22 mouse cellular contexts compared by ENCODE assay signal in genomic region chr10:111204089-111204488, GRCm38 (mm10). TPM values are rescaled to one million over a fixed set of nuclear protein-coding genes. Genes with fewer than 3 reads are reported as not detected.
DNase-seq lines count a peak whose midpoint lies in the region; ATAC-seq and TF ChIP-seq lines count a peak whose summit lies in the region.
"Had no signal": no experiment of that assay in that cellular context is flagged by ENCODE, and none has a peak within 500 bp of the region (broad histone marks: within the 10 kb centered on the region; RNA-seq: fewer than 3 reads in every experiment).

No protein-coding gene starts in this region.

- H3K27me3 ChIP-seq in hindbrain, postnatal 0 days (ENCODE audit: insufficient read depth, low read length) = no peaks in the 10 kb centered on the region
- no peaks in the 10 kb centered on the region for H3K27me3 ChIP-seq in hindbrain, embryonic 16.5 days (replicated peaks; ENCODE audit: control insufficient read depth, insufficient read depth, low read length)
- no peaks in the 10 kb centered on the region for H3K27me3 ChIP-seq in midbrain, postnatal 0 days (ENCODE audit: insufficient read depth, low read length)
- H3K27me3 ChIP-seq in midbrain, embryonic 15.5 days (replicated peaks) = no peaks in the 10 kb centered on the region
- H3K27me3 ChIP-seq: embryonic facial prominence, embryonic 15.5 days; hindbrain, embryonic 12.5 days; intestine, embryonic 15.5 days had no signal

- 64% methylated on average over 5 of the region's 5 CpGs for WGBS in hindbrain, postnatal 0 days
- 70% methylated on average over 5 of the region's 5 CpGs for WGBS in hindbrain, embryonic 16.5 days
- 62% methylated on average over 5 of the region's 5 CpGs for WGBS in midbrain, postnatal 0 days
- 73% methylated on average over 5 of the region's 5 CpGs for WGBS in midbrain, embryonic 15.5 days

- TF ChIP-seq CTCF in hindbrain, postnatal 0 days (IDR thresholded peaks at IDR 0.05; ENCODE audit: low read depth) = no peak
- no peak for TF ChIP-seq CTCF in midbrain, postnatal 0 days (IDR thresholded peaks at IDR 0.05)

- no peaks in the 10 kb centered on the region for H3K36me3 ChIP-seq in hindbrain, postnatal 0 days (ENCODE audit: insufficient read depth, low read length)
- no peaks in the 10 kb centered on the region for H3K36me3 ChIP-seq in hindbrain, embryonic 16.5 days (ENCODE audit: control insufficient read depth, insufficient read depth, low read length)
- H3K36me3 ChIP-seq in midbrain, postnatal 0 days (ENCODE audit: insufficient read depth, low read length) = no peaks in the 10 kb centered on the region
- H3K36me3 ChIP-seq in midbrain, embryonic 15.5 days (replicated peaks) = no peaks in the 10 kb centered on the region
- H3K36me3 ChIP-seq: embryonic facial prominence, embryonic 15.5 days; forebrain, embryonic 10.5 days; hindbrain, embryonic 12.5 days; intestine, embryonic 15.5 days had no signal

- no peaks in the 10 kb centered on the region for H3K9me3 ChIP-seq in hindbrain, postnatal 0 days (ENCODE audit: low read length)
- H3K9me3 ChIP-seq in hindbrain, embryonic 16.5 days (ENCODE audit: control insufficient read depth, low read length) = no peaks in the 10 kb centered on the region
- no peaks in the 10 kb centered on the region for H3K9me3 ChIP-seq in midbrain, postnatal 0 days (ENCODE audit: low read length)
- H3K9me3 ChIP-seq in midbrain, embryonic 15.5 days = no peaks in the 10 kb centered on the region
- H3K9me3 ChIP-seq: embryonic facial prominence, embryonic 15.5 days; forebrain, embryonic 10.5 days; heart, embryonic 10.5 days; hindbrain, embryonic 12.5 days; intestine, embryonic 15.5 days had no signal

- H3K4me1 ChIP-seq in hindbrain, postnatal 0 days (ENCODE audit: insufficient read depth, low read length) = no peaks in the 10 kb centered on the region
- H3K4me1 ChIP-seq in hindbrain, embryonic 16.5 days (ENCODE audit: control insufficient read depth, insufficient read depth, low read depth, low read length) = no peaks in the 10 kb centered on the region
- no peaks in the 10 kb centered on the region for H3K4me1 ChIP-seq in midbrain, postnatal 0 days (ENCODE audit: insufficient read depth, low read length)
- no peaks in the 10 kb centered on the region for H3K4me1 ChIP-seq in midbrain, embryonic 15.5 days
- H3K4me1 ChIP-seq: embryonic facial prominence, embryonic 15.5 days; forebrain, embryonic 10.5 days; hindbrain, embryonic 12.5 days; intestine, embryonic 15.5 days had no signal

- H3K4me3 ChIP-seq in hindbrain, postnatal 0 days (ENCODE audit: low read length) = no peak overlapping the region
- H3K4me3 ChIP-seq in hindbrain, embryonic 16.5 days (ENCODE audit: low read length) = no peak overlapping the region
- H3K4me3 ChIP-seq in midbrain, postnatal 0 days (ENCODE audit: low read depth, low read length) = no peak overlapping the region
- H3K4me3 ChIP-seq in midbrain, embryonic 15.5 days = no peak overlapping the region
- H3K4me3 ChIP-seq: embryonic facial prominence, embryonic 15.5 days; erythroblast, embryonic 14.5 days; forebrain, embryonic 10.5 days; gastrocnemius, adult 2 months; heart, embryonic 10.5 days; hindbrain, embryonic 12.5 days; intestine, embryonic 15.5 days had no signal

- no peak for ATAC-seq in hindbrain, postnatal 0 days
- ATAC-seq in hindbrain, embryonic 16.5 days = no peak
- ATAC-seq in midbrain, postnatal 0 days (ENCODE audit: low FRiP score) = no peak
- no peak for ATAC-seq in midbrain, embryonic 15.5 days (replicated peaks)
- ATAC-seq: forebrain, postnatal 0 days; intestine, embryonic 15.5 days had no signal

- no peak overlapping the region for H3K4me2 ChIP-seq in hindbrain, postnatal 0 days (ENCODE audit: low read depth, low read length)
- no peak overlapping the region for H3K4me2 ChIP-seq in hindbrain, embryonic 16.5 days (ENCODE audit: low read length)
- no peak overlapping the region for H3K4me2 ChIP-seq in midbrain, postnatal 0 days (ENCODE audit: low read depth, low read length, poor library complexity, severe bottlenecking)
- H3K4me2 ChIP-seq in midbrain, embryonic 15.5 days = no peak overlapping the region
- H3K4me2 ChIP-seq: embryonic facial prominence, embryonic 15.5 days; hindbrain, embryonic 12.5 days; intestine, embryonic 15.5 days had no signal

- H3K9ac ChIP-seq in hindbrain, postnatal 0 days (replicated peaks; ENCODE audit: low read length) = no peak overlapping the region
- H3K9ac ChIP-seq in hindbrain, embryonic 16.5 days (ENCODE audit: low read depth, low read length) = no peak overlapping the region
- no peak overlapping the region for H3K9ac ChIP-seq in midbrain, postnatal 0 days (replicated peaks; ENCODE audit: low read length, poor library complexity, severe bottlenecking)
- H3K9ac ChIP-seq in midbrain, embryonic 15.5 days = no peak overlapping the region
- H3K9ac ChIP-seq: embryonic facial prominence, embryonic 15.5 days; forebrain, postnatal 0 days; hindbrain, embryonic 12.5 days; intestine, embryonic 15.5 days had no signal

- no peak overlapping the region for H3K27ac ChIP-seq in hindbrain, postnatal 0 days
- no peak overlapping the region for H3K27ac ChIP-seq in hindbrain, embryonic 16.5 days (ENCODE audit: low read depth, low read length)
- H3K27ac ChIP-seq in midbrain, postnatal 0 days (ENCODE audit: low read depth, low read length) = no peak overlapping the region
- H3K27ac ChIP-seq in midbrain, embryonic 15.5 days = no peak overlapping the region
- H3K27ac ChIP-seq: embryonic facial prominence, embryonic 15.5 days; forebrain, embryonic 10.5 days; gastrocnemius, adult 2 months; heart, embryonic 10.5 days; hindbrain, embryonic 12.5 days; intestine, embryonic 15.5 days had no signal

- peak; percentile 40 for DNase-seq in cerebellum, adult 11-12 months
- no peak for DNase-seq in cerebellum, adult 11 months
- DNase-seq in hindbrain, postnatal 0 days (ENCODE audit: low spot score) = peak; percentile 33
- DNase-seq in midbrain, postnatal 0 days (ENCODE audit: low spot score) = peak; percentile 28
- DNase-seq in cerebellum, postnatal 36 days = peak; percentile 42 to 43
- no peak for DNase-seq in urinary bladder, adult 2 months (ENCODE audit: low spot score)
- DNase-seq: adrenal gland, postnatal 10 days; embryo, embryonic 11 days; forebrain, postnatal 0 days; gastrocnemius, adult 2 months; gastrocnemius, postnatal 25 days; heart, postnatal 10 days; heart, postnatal 4 days; kidney, adult 18-20 months had no signal

RNA-seq across cellular contexts. Expression of gene Osbpl8, which starts 39.5 kb away (rescaled TPM):
- 36.3 and 39.8 TPM in 2 replicates for total RNA-seq in hindbrain, postnatal 0 days (2014; rRNA removed)
- 15.4 and 15.8 TPM in 2 replicates for polyA plus RNA-seq in hindbrain, postnatal 0 days (2015; fragmentation: Nextera tagmentation; extraction: Ambion mirVana)
- polyA plus RNA-seq in hindbrain, embryonic 16.5 days (2015; fragmentation: Nextera tagmentation; extraction: Ambion mirVana) = 12.5 and 13.2 TPM in 2 replicates
- 45.6 and 52.9 TPM in 2 replicates for total RNA-seq in midbrain, postnatal 0 days (2014; rRNA removed)
- 10.9 and 15.0 TPM in 2 replicates for polyA plus RNA-seq in midbrain, postnatal 0 days (2015; fragmentation: Nextera tagmentation; extraction: Ambion mirVana)
- 18.0 and 18.1 TPM in 2 replicates for polyA plus RNA-seq in midbrain, embryonic 15.5 days (2015; fragmentation: Nextera tagmentation; extraction: Ambion mirVana)
- polyA plus RNA-seq in urinary bladder, adult 2 months (2012; rRNA removed) = 10.7 and 11.3 TPM in 2 replicates

Comparison
In these comparisons a context has a peak if more than half of its experiments do, and no peak if none do; other contexts are left out.
1. DNase-seq: peak in cerebellum, adult 11-12 months (single experiment), hindbrain, postnatal 0 days (single experiment), midbrain, postnatal 0 days (single experiment) and cerebellum, postnatal 36 days (2 of 2); none in cerebellum, adult 11 months (single experiment) and urinary bladder, adult 2 months (single experiment).